Mouse (Mus musculus) heart, embryonic 13.5 days (tissue): ENCODE measurements around the gene Dnajc25. TPM values are rescaled to one million over a fixed set of nuclear protein-coding genes. Genes with fewer than 3 reads are reported as not detected.

Experiments
- ATAC-seq: fragments of 200-750 bp; cut with Nextera tagmentation; 2 replicates; pipeline ENCODE4 v1.8.0; 2017; ENCODE audit warnings: moderate TSS enrichment; ENCODE audit not compliant: insufficient number of reproducible peaks, low FRiP score, low TSS enrichment; ENCODE audit errors: extremely low read depth
- H3K27ac ChIP-seq: fragments of 300-500 bp; sonication (generic); replicated peaks from 2 replicates; pipeline ENCODE4 v1.5.1; 2015; ENCODE audit warnings: moderate library complexity, mild to moderate bottlenecking, inconsistent platforms
- H3K27me3 ChIP-seq: fragments of 300-500 bp; sonication (generic); replicated peaks from 2 replicates; pipeline ENCODE4 v1.6.1; 2015; ENCODE audit warnings: mild to moderate bottlenecking, inconsistent platforms
- H3K36me3 ChIP-seq: fragments of 300-500 bp; sonication (generic); 2 replicates; pipeline ENCODE4 v1.6.1; 2015; ENCODE audit warnings: mild to moderate bottlenecking, inconsistent platforms
- H3K4me1 ChIP-seq: fragments of 300-500 bp; sonication (generic); 2 replicates; pipeline ENCODE4 v1.6.1; 2015; ENCODE audit warnings: inconsistent platforms
- H3K4me2 ChIP-seq: fragments of 300-500 bp; sonication (generic); 2 replicates; pipeline ENCODE4 v1.6.1; 2015; ENCODE audit warnings: inconsistent platforms, mild to moderate bottlenecking, moderate library complexity
- H3K4me3 ChIP-seq: fragments of 300-500 bp; sonication (generic); 2 replicates; pipeline ENCODE4 v1.5.1; 2015; ENCODE audit warnings: moderate library complexity, mild to moderate bottlenecking, inconsistent platforms
- H3K9ac ChIP-seq: fragments of 300-500 bp; sonication (generic); 2 replicates; pipeline ENCODE4 v1.6.1; 2015; ENCODE audit warnings: inconsistent platforms, mild to moderate bottlenecking, moderate library complexity
- H3K9me3 ChIP-seq: fragments of 300-500 bp; sonication (generic); 2 replicates; pipeline ENCODE4 v1.6.1; 2016; ENCODE audit warnings: inconsistent platforms
- WGBS: fragments of 180-500 bp; shearing (Covaris S2); methylation state at CpG from one replicate; pipeline ENCODE4 v1.1.7; 2015; ENCODE audit warnings: mixed read lengths; 5-methylcytosine and 5-hydroxymethylcytosine counted together
- polyA plus RNA-seq: library from polyadenylated mRNA; unstranded; fragments of >200 nt; fragmentation: Nextera tagmentation; extraction: Ambion mirVana; gene quantifications from 2 replicates; pipeline ENCODE4 v1.2.1, GENCODE M21; 2015

Dnajc25 gene
- polyA plus RNA-seq, 1 experiment from 2014 or later = 9.0 TPM

DNA sequence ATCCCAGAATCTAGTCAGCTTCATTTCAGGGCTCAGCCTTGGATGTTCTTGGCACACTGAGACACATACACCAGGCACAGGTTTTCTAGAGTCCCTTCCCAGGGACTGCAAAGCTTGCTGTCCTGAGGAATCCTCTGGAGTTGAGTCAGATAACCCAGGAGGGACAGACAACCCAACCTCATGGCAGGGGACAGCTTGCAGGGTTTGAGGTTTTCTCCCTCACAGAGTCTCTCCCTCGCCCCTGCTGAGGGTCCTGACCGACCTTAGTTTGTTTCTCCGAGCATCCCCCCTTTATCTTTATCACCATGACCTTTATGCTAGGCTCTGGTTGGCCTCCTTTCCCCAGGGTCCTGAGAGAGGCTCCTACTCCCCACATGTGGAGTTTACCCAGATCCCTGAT is 42.7 kb downstream of the Dnajc25 start:
- no peak overlapping the region for H3K9ac ChIP-seq
- H3K27ac ChIP-seq = no peak overlapping the region
- H3K36me3 ChIP-seq = peaks cover 10% of the 10 kb centered on the region
- no peak overlapping the region for H3K4me2 ChIP-seq
- no peaks in the 10 kb centered on the region for H3K9me3 ChIP-seq
- no peak overlapping the region for H3K4me3 ChIP-seq
- H3K4me1 ChIP-seq = peaks cover 11% of the 10 kb centered on the region
- no peak for ATAC-seq
- WGBS = 64% methylated on average over 3 of the region's 3 CpGs
- no peaks in the 10 kb centered on the region for H3K27me3 ChIP-seq

DNA sequence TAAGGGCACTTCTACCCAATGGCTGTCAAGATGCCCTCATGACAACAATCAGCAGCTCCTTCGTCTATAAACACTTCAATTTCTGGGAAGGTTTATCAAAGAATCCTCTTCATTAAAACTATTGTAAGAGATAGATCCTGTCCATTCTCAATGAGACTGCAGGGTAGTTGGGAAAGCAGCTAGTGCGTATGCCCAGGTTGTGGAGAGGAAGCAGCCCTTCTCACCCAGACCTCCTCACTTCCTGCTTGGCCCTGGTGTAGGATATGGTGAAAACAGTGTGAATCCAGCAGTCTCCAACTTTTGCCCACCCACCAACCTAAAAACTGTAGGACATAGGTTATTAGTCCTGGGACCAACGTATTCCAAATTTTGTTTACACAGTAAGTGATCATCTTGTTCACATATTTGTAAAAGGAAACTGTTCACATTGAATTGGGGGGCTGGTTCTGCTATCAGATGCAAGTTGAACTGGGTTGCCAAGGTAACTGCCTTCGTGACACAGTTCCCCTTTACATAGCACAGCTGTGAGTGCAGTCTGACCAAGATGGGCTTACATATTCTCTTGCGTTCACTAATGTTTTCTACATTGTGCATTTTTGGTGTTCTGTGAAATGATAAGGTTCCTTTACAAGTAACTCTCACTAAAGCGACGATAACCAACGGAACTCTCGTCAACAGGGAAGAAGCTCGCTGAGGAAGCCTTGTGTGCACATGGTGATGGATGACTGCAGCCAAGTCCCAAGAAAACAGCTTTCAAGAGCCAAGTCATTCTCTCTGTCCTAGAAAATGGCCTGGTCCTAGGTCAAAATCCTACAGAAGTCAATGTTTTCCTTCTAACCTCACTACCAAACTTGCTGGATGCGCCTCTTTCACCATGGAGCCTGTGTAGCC is 45.8 kb downstream of the Dnajc25 start:
- no peaks in the 10 kb centered on the region for H3K9me3 ChIP-seq
- no peak for ATAC-seq
- WGBS = 77% methylated on average over 11 of the region's 11 CpGs
- peaks cover 8% of the 10 kb centered on the region for H3K4me1 ChIP-seq
- H3K4me3 ChIP-seq = no peak overlapping the region
- H3K4me2 ChIP-seq = no peak overlapping the region
- H3K27me3 ChIP-seq = no peaks in the 10 kb centered on the region
- H3K27ac ChIP-seq = no peak overlapping the region
- no peak overlapping the region for H3K9ac ChIP-seq
- peaks cover 14% of the 10 kb centered on the region for H3K36me3 ChIP-seq

DNA sequence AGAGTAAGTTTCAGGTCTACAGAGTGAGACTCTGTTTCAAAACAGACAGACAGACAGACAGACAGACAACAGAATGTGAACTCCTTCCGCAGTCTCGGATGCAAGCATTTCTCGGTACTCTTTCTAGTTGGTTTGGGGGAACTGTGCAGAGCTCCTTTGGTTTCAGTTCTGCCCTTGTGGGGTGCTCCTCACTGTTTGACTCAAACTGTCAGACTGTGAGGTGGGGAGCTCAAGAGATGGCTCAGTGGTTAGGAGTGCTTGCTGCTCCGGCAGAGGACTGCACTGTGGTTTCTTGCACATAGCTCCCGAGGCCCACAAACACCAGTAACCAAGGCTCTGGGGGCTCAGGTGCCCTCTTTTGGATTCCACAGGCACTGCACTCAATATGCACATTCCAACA is 48.2 kb downstream of the Dnajc25 start:
- ATAC-seq = no peak
- Histone ChIP-seq H3K4me2 (no peak overlapping the region), H3K9me3 (no peaks in the 10 kb centered on the region), H3K27me3 (no peaks in the 10 kb centered on the region), H3K4me1 (no peaks in the 10 kb centered on the region), H3K9ac (no peak overlapping the region), H3K36me3 (peaks cover 14% of the 10 kb centered on the region), H3K4me3 (no peak overlapping the region), H3K27ac (no peak overlapping the region)
- WGBS = 92% methylated on average over 5 of the region's 5 CpGs

DNA sequence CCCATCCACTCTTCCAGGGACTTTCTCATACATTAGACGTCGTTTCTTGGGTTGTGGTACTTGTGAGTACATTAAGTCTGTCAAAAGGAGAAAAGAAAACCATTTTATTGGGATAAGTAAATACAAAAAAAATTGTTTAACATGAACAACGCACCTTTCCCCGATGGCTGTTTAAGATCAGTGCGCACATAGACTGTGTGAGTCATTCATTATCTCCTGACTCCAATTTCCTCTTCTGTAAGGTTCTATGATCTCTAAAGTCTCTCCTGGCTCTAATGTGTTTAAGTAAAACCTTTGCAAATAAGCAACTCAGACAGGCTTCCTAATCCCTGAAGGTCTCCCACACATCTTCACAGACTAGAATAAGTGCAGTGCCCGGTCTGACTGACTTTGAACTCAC is 49.0 kb downstream of the Dnajc25 start:
- no peaks in the 10 kb centered on the region for H3K9me3 ChIP-seq
- H3K9ac ChIP-seq = no peak overlapping the region
- WGBS = 76% methylated on average over 6 of the region's 6 CpGs

DNA sequence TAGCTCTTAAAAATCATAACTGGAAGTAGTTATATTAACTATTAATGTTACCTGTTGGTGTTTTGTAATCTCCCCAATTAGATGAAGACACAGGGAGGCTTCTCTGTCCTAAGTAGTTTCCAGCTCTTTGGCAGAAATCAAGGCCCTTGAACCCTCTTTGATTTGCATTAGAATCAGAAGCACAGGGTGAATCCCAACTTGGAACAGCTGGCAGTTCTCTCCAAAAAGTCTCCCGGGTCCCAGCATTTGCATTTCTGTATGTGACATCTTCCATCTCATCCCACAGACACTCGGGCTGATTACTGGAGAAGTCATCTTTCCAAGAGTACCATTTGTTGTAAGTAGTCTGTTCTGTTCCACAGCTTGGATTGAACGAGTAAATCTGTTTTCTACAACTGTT is 52.4 kb downstream of the Dnajc25 start:
- Histone ChIP-seq H3K4me2 (no peak overlapping the region), H3K27me3 (no peaks in the 10 kb centered on the region), H3K4me1 (no peaks in the 10 kb centered on the region), H3K36me3 (0 out of 2 replicates have a peak, but pooled peaks cover 4% of the 10 kb centered on the region), H3K27ac (no peak overlapping the region), H3K4me3 (no peak overlapping the region), H3K9ac (no peak overlapping the region), H3K9me3 (peaks cover 4% of the 10 kb centered on the region; the same call in 1 of the 2 replicates)
- 39% methylated on average over 3 of the region's 3 CpGs for WGBS
- no peak for ATAC-seq

More for the DNA sequence above, 49.0 kb downstream of the Dnajc25 start:
- Histone ChIP-seq H3K36me3 (peaks cover 14% of the 10 kb centered on the region), H3K4me3 (no peak overlapping the region), H3K27ac (no peak overlapping the region), H3K4me2 (no peak overlapping the region), H3K27me3 (no peaks in the 10 kb centered on the region), H3K4me1 (no peaks in the 10 kb centered on the region)
- no peak for ATAC-seq

DNA sequence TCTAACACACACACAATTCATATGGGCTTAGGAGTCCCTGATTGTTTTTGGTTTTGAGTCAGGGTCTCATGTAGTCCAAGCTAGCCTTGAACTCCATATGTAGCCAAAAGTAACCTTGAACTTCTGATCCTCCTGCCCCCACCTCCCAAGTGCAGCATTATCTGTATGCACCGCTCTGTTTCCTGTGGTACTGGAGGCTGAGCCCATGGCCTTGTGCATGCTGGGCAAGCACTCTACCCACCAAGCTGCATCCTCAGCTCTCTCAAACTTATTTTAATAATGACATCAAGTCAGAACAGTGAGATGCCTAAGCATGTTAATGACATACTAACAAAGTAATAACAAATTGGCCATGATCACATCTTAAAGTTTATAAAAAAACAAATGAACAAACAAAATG is 56.2 kb downstream of the Dnajc25 start:
- Histone ChIP-seq H3K27ac (no peak overlapping the region), H3K4me2 (no peak overlapping the region), H3K27me3 (no peaks in the 10 kb centered on the region), H3K9ac (no peak overlapping the region), H3K4me3 (no peak overlapping the region), H3K9me3 (peaks cover 5% of the 10 kb centered on the region; the same call in 1 of the 2 replicates), H3K36me3 (no peaks in the 10 kb centered on the region), H3K4me1 (peaks cover 5% of the 10 kb centered on the region)
- 86% methylated on average over 1 of the region's 1 CpGs for whole genome bisulfite sequencing
- ATAC-seq = no peak

DNA sequence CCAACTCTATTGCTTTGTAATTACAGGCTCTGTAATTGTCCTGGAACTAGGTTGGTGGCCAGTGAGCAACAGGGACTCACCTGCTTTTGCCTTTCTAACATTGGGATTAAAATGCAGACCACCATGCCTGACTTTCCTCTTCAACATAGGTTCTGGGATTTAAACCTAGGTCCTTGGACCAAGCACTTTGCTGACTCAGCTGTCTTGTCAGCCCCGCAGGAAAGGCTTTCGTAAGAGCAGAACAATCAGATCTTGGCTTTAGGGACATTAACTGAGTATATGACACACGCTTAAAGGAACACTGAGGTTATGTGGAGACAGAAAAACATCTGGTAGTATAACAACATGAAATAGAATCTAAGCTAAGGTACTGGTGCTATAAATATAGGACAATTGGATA is 63.1 kb downstream of the Dnajc25 start:
- H3K36me3 ChIP-seq = no peaks in the 10 kb centered on the region
- no peak overlapping the region for H3K27ac ChIP-seq
- peaks cover 5% of the 10 kb centered on the region for H3K4me1 ChIP-seq
- no peak for ATAC-seq
- no peaks in the 10 kb centered on the region for H3K27me3 ChIP-seq
- no peak overlapping the region for H3K4me2 ChIP-seq
- no peaks in the 10 kb centered on the region for H3K9me3 ChIP-seq
- H3K4me3 ChIP-seq = no peak overlapping the region
- WGBS = 75% methylated on average over 3 of the region's 3 CpGs
- no peak overlapping the region for H3K9ac ChIP-seq

DNA sequence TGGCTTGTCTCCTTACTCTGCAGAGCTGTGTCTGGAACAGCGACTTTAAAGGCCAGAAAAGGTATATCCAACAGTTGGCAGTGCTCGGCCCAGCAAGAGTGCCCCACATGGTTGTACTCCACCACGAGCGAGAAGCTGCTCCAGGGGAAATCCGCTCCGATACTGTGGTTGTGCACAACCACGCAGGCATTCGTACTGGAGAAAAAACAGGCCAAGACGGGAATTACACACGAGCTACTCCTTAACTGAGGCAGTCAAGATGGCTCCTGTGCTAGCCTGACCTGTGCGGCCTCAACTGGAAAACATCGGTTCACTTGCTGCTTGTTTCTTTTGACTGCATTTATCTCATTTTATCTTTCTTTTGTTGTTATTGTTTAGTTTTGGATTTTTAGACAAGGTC is 67.7 kb downstream of the Dnajc25 start:
- H3K4me3 ChIP-seq = no peak overlapping the region
- no peak overlapping the region for H3K27ac ChIP-seq
- H3K36me3 ChIP-seq = no peaks in the 10 kb centered on the region
- WGBS = 79% methylated on average over 12 of the region's 12 CpGs
- no peak for ATAC-seq
- no peaks in the 10 kb centered on the region for H3K4me1 ChIP-seq
- no peak overlapping the region for H3K9ac ChIP-seq
- no peaks in the 10 kb centered on the region for H3K9me3 ChIP-seq
- no peaks in the 10 kb centered on the region for H3K27me3 ChIP-seq
- no peak overlapping the region for H3K4me2 ChIP-seq

DNA sequence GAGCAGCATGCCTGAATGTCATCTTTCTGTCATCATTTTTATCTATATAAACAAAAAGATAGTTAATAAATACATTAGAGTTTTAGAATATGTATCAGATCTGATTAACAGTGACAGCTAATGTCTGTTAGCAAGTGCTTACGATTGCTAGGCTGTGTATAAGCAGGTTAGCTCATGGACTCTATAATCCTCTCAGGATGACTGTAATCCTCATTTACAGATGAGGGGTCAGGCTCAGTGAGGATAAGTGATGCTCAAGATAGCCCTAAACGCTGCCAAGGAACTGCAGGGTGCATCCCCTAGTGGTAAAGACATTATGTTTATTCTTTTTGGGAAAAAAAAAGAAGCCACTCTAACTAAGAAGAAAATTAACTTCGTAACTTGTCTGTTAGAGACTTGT is 74.4 kb downstream of the Dnajc25 start:
- Histone ChIP-seq H3K27me3 (no peaks in the 10 kb centered on the region; the same call in 1 of the 2 replicates), H3K27ac (no peak overlapping the region), H3K36me3 (no peaks in the 10 kb centered on the region), H3K4me1 (no peaks in the 10 kb centered on the region), H3K4me3 (no peak overlapping the region), H3K4me2 (no peak overlapping the region), H3K9me3 (no peaks in the 10 kb centered on the region), H3K9ac (no peak overlapping the region)
- 40% methylated on average over 3 of the region's 3 CpGs for WGBS
- ATAC-seq = no peak

Other genes starting within 250 kb of the Dnajc25 start
- gene Olfr267, start 207.3 kb upstream of the Dnajc25 start, polyA plus RNA-seq = not detected in 2 replicates
- 19.1 and 20.8 TPM in 2 replicates for gene Ecpas, start 82.3 kb upstream of the Dnajc25 start, polyA plus RNA-seq
- gene Zkscan16, start 51.4 kb upstream of the Dnajc25 start, polyA plus RNA-seq = 0.18 and 0.35 TPM in 2 replicates
- gene Ptgr1, start 7.9 kb upstream of the Dnajc25 start, polyA plus RNA-seq = 8.5 and 10.7 TPM in 2 replicates
- 11.0 and 11.6 TPM in 2 replicates for gene Gm20503, start 8.1 kb downstream of the Dnajc25 start, polyA plus RNA-seq
- gene Gng10, start 40.0 kb downstream of the Dnajc25 start, polyA plus RNA-seq = 46.6 and 47.8 TPM in 2 replicates
- not detected in 2 replicates for gene AI481877, start 143.9 kb downstream of the Dnajc25 start, polyA plus RNA-seq
- 6.9 and 7.1 TPM in 2 replicates for gene Ugcg, start 194.2 kb downstream of the Dnajc25 start, polyA plus RNA-seq